In the genomic region with DNA sequence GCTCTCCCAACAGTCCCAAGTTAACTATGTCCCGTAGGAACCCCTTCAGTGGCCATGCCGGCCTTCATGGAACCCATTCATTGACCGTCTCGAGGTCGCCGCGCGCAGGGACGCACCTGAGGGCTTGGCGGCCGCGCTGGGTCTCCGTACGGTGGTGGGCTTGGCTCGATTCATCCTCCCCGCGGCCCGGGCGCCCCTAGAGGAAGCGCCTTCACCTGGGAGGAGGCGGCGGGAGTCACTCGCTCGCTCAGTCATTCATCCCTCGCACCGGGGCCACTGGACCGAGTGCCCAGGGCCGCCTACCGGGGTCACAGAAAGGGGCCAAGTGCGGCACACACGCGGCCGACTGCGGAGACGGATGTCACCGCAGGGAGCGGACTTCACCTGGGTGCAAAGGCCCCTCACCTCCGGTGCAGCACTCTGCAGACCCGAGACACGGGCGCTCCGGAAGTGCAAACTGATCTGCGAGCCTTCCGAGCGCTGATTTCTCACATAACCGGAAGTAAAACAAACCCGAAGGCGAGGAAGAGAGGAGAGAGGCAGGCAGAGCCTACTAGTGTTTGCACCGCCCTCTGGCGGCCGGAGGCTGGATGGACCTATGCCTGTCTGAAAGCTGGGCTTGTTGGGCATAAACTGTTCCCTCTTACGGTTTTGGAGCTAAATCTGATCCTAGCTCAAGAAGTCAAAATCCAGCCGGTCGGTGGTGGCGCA, we compare ENCODE assay signal across 8 mouse cellular contexts. TPM values are rescaled to one million over a fixed set of nuclear protein-coding genes. Genes with fewer than 3 reads are reported as not detected.
A peak's percentile ranks its signal among the peaks of the same experiment; 100 is the strongest.
DNase-seq lines count a peak whose midpoint lies in the region; ATAC-seq lines count a peak whose summit lies in the region.

A gene (minus strand): TSS at position 459 of the 711 bp plus-strand sequence.

- no peaks in the 10 kb centered on the region for H3K9me3 ChIP-seq in lung, embryonic 16.5 days (ENCODE audit: control insufficient read depth, low read length)

- H3K27me3 ChIP-seq in lung, embryonic 16.5 days (ENCODE audit: control insufficient read depth, insufficient read depth, low read depth, low read length): no peaks in the 10 kb centered on the region

- peak within 1 kb of the TSS; percentile 83 for H3K9ac ChIP-seq in lung, embryonic 16.5 days (ENCODE audit: low read length)

- H3K4me2 ChIP-seq in lung, embryonic 16.5 days (ENCODE audit: low read depth, low read length): peak within 1 kb of the TSS; percentile 87

- peaks cover 7% of the 10 kb centered on the region; the same call in 1 of the 2 replicates for H3K4me1 ChIP-seq in lung, embryonic 16.5 days (replicated peaks; ENCODE audit: control insufficient read depth, insufficient read depth, low read length)

- WGBS in lung, embryonic 16.5 days: under 1% methylated on average over 55 of the region's 55 CpGs

- peaks cover 28% of the 10 kb centered on the region for H3K36me3 ChIP-seq in lung, embryonic 16.5 days (ENCODE audit: control insufficient read depth, insufficient read depth, low read length)

- peak; percentile 79 to 86 for ATAC-seq in hematopoietic stem cell, adult 5-6 weeks (replicated peaks in 1 of 2; ENCODE audit: insufficient read depth in 1 of 2, low FRiP score in 2 of 2, low TSS enrichment in 1 of 2, low read depth in 1 of 2, poor library complexity in 2 of 2, severe bottlenecking in 2 of 2)
- peak; percentile 95 for ATAC-seq in lung, embryonic 16.5 days (ENCODE audit: low read depth)

- H3K4me3 ChIP-seq in lung, embryonic 16.5 days (ENCODE audit: low read length): peak within 1 kb of the TSS; percentile 98

- peak; percentile 94 for DNase-seq in MEL-GATA-1-ER (ENCODE audit: extremely low read depth, low read depth)
- peak; percentile 95 for DNase-seq in cerebellum, adult 8-10 months
- peak; percentile 97 for DNase-seq in forelimb bud, embryonic 11.5 days (ENCODE audit: low read depth, low spot score)
- peak; percentile 99 for DNase-seq in layer of hippocampus, adult 9-10 months (ENCODE audit: low spot score)
- peak; percentile 95 for DNase-seq in ovary, postnatal 10 days (ENCODE audit: low spot score)
- peak; percentile 94 to 98 for DNase-seq in thymus, postnatal 10 days (ENCODE audit: low spot score in 2 of 2)

- H3K27ac ChIP-seq in lung, embryonic 16.5 days (ENCODE audit: low read length): peak within 1 kb of the TSS; percentile 17; the same call in 1 of the 2 replicates

RNA-seq across cellular contexts. Expression of the gene that starts here (rescaled TPM):
- total RNA-seq in hematopoietic stem cell, adult 5-6 weeks (2017): 31.5 and 43.9 TPM in 2 replicates
- 21.9 and 24.6 TPM in 2 replicates for polyA plus RNA-seq in lung, embryonic 16.5 days (2015; fragmentation: Nextera tagmentation; extraction: Ambion mirVana)

Comparison
In these comparisons a context has a peak if more than half of its experiments do, and no peak if none do; other contexts are left out.
1. Peak in every context shown above with its lines: DNase-seq, ATAC-seq, H3K4me3 ChIP-seq and H3K27ac ChIP-seq.